Mouse (Mus musculus): ENCODE measurements at regions not wholly inside any gene's neighbourhood (a gene's known extent, or its start where the extent isn't known, plus 50 kb on each side); places are given as distances from the start of the nearest gene placed in this dataset.

DNA sequence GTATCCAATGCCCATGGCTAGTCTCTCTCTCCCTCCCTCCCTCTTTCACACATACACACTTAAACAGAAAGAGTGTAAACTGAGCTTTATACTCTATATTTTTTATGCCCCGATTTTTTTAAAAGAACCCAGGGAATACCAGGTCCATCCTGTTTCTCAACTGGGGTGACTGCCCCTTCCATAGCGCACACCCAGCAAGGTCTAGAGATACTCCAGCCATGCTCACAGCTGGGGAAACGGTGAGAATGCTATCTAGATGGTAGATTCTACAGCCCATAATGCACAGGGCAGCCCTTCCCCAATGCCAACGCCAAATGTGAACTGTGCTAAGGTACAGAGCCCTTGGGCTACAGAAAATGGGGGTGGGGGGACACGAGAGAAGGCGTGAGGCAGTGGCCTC is 51.2 kb upstream of the Tln2 start:
- intact Hi-C loops (cut with DNase I) = loop anchor here (1.0 kb wide), 1 partner anchor 21 kb away; no protein-coding TSS in a partner anchor
- DNase-seq = no peak

DNA sequence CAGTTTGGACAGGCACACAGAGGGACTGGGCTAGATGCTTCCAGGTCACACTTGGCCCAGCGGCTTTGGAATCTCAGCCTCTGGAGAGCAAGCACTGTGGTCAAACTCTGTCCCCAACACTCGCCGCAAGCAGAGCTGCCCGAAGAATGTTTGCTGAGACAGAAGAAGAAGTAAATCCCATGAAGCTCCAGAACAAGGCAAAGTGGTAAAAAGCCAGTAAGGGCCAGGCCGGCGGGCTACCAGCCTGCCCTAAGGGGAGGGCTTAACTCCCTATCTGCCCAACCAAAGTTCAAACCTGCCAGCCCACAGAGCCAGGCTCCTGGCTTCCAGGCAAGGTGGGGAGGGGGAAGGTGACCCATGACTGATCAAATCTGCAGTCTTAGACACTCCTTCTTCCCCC is 52.2 kb upstream of the Tln2 start:
- intact Hi-C loops (cut with DNase I) = loop anchor here (1.0 kb wide), 1 partner anchor 20 kb away; no protein-coding TSS in a partner anchor
- no peak for DNase-seq

DNA sequence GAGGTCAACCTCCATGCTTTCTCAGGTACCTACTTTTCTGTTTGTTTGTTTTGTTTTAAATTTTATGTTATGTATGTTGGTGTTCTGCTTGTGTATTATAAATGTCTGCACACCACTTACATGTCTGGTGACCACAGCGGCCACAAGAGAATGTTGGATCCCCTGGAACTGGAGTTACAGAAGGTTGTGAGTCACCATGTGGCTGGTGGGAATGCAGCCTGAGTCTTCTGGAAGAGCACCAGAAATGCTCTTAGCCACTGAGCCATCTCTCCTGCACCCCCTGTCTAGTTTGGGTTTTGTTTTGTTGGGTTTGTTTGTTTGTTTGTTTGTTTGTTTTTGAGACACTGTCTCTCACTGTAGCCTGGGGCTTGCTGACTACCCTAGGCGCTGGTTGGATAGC is 52.6 kb upstream of the Tln2 start:
- intact Hi-C loops (cut with DNase I) = no loop called here
- DNase-seq = no peak

DNA sequence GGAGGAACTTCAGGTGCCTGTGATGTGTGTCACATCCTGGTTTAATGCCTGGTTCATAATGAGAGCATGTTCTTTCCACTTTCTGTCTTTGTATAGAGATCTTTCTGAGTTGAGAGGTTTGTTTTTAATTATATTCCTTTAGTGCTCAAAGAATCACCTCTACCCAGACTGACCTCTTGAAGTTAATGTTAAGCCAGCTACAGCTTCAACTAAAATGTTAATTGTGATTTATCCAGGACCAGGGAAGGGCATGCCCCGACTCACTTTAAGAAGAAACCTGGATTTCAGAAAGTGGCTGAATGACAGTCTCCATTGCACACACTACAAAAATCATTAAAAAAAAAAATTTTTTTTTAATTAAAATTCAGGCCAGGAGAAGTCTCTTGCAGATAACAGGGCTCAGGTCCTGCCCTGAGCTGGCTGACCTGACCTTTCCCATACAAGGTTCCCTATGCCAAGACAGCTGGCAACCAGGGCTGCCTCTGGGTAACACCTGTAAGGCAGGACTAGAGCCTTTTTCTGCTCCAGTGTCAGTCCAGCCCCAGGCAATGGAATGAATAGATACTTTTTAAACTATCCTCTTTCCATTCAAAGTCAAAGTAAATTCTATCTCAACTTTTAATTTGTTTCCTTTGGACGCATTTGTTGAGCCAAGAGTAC is 54.7 kb upstream of the Tln2 start:
- intact Hi-C loops (cut with DNase I) = no loop called here
- no peak for DNase-seq

DNA sequence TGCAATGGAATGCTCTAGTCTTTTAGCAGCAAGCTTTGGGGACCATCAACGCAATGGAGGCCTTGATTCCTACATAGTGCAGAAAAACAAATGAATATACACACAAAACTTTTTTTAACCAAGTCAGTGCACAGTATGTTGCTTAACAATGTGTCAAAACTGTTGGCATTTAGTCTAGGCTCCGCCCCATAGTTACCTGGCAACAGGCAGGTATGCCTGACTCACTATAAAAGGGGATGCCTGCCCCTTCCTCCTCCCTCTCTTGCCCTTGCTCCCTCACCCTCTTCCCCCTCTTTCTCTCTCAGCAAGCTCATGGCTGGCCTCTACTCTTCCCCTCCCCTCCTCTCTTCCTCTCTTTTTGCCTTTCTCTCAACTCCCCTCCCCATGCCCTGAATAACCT is 56.7 kb upstream of the Tln2 start:
- intact Hi-C loops (cut with DNase I) = no loop called here
- DNase-seq = no peak

DNA sequence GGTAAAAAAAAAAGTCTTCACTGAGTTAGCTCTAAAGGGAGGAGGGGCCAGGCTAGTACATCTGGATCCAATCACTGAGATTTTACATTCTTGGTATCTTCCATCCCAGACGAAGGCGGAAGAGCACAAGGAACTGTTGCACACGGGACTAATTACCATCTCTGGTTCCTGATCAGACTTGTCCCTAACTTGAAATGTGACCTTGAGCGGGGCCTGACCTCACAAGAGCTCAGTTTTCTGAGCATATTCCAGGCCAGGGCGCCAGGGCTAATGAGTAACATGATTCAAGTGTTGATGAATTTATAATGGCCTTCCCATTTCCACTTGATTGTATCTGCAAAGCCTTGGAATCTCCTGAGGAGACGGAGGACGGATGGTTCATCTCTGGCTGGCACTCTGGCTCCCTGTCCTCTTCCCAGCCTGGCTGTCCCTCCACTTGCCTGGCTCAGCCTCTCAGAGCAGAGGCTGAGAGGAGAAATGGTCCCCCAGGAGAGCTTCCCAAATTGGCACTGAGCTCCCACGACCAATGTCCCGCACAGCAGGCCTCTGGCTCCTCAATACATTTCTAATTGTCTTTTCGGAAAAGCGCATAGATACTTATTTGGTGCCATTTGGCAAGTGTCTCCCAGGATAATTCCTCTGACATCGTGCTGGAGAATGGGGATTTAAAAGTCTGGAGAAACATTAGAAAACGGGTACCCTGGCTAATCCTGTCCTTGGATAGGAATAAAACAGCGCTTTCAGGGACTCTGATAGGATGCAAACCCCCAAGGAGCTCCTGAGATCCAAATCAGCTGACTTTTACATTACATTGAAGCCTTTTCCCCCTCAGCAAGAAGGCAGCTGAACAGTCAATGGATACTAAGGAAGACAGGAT is 58.1 kb upstream of the Tln2 start:
- intact Hi-C loops (cut with DNase I) = no loop called here
- no peak for DNase-seq

DNA sequence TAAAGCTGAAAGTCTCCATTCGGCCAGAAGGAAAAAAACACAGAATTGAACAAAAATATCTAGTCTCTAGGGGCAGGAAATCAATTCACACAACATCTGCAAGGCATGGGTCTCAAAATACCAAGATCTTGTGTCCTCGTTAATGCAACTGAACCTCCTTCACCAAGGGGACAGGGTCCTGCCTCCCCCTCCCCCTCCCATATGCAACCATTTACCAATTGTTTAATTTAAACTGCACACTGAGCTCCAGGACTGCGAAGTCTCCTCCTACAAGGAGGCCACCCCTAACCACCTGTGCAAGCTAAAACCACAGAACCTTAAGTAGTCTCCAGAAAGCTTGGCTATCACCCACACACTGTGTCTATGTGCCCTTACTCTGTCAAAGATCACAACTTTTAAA is 61.4 kb upstream of the Tln2 start:
- intact Hi-C loops (cut with DNase I) = no loop called here
- no peak for DNase-seq

DNA sequence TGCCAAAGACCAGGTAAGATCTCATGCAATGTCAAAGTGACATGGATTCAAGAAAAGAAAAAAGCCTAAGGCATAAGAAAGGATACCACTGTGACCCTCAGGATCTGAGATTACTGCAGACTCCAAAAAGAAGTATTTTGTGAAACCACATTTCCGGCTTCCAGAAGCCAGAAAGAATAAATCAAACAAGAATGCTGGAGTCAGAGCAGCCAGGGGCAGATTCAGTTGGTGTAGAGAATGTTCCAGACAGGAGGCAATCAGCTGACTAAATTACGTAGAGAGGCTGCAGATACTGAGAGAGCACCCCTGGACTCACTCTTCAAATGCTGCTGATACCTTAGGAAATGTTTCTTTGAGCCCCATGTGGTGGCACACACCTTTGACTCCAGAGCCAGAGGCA is 67.7 kb upstream of the Tln2 start:
- no peak for DNase-seq
- intact Hi-C loops (cut with DNase I) = no loop called here

DNA sequence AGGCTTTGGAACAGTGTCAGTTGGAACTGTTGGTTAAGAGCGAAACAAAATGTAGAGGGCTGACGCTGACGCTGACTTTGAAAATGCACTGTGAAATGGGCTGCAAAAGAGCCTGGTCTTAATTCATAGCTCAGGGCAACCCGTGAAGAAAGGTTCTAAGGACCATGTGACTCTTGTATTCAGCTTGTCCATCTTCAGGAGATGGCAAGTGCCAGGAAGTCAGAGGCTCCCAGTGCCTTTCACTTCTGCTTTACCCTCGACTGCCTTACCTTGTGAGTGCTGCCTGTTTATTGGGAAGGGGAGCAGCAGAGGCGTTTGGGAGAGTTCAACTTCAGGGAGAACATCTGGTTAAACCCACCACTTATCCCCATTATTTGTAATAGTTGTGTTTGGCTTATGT is 70.1 kb upstream of the Tln2 start:
- intact Hi-C loops (cut with DNase I) = loop anchor here (5.0 to 10.0 kb wide), 3 partner anchors 47 to 315 kb away; no protein-coding TSS in a partner anchor
- no peak for DNase-seq

DNA sequence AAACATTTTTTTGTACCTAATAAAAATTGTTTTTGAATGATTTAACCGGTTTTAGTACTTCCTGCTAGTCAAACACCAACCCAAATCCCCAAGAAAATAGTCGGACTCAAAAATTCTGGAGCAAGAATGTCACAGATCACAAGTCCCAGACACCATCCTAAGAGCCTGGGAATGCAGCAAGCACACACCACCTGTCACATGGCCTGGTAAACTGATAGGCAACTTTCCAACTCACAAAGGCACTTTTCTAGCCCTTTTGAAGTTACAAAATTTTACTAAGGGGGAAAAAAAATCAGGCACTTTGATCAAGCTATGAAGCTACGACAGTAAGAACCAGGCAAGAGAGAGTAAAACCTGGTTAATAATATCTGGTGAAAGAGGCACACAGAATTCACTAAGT is 70.7 kb upstream of the Tln2 start:
- intact Hi-C loops (cut with DNase I) = loop anchor here (5.0 to 10.0 kb wide), 3 partner anchors 48 to 315 kb away; no protein-coding TSS in a partner anchor
- DNase-seq = no peak

DNA sequence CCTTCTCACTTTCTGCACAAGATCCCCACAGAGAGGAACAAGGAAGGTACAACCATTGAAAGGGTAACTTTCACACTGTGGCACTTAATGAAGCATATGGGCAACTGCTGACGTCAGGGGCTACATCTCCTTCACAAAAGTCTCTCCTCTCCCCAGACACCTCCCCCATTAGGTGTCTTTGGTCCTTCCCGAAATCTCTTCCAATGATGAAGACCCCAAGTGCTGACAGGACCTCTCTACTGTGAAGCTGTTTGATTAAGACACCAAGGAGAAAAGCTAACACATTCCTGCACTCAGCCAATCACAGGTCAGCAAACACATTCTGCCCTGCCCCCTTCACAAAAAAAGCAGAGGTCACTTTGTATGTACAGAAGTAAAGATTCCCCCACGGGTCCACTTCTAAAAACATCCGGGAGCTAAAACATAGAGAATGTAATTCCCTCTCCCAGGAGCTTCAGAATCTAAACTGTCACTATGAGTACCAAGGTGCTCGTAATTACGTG is 72.3 kb upstream of the Tln2 start:
- no peak for DNase-seq
- intact Hi-C loops (cut with DNase I) = loop anchor here (1.0 to 10.0 kb wide), 4 partner anchors 20 to 317 kb away; no protein-coding TSS in a partner anchor

DNA sequence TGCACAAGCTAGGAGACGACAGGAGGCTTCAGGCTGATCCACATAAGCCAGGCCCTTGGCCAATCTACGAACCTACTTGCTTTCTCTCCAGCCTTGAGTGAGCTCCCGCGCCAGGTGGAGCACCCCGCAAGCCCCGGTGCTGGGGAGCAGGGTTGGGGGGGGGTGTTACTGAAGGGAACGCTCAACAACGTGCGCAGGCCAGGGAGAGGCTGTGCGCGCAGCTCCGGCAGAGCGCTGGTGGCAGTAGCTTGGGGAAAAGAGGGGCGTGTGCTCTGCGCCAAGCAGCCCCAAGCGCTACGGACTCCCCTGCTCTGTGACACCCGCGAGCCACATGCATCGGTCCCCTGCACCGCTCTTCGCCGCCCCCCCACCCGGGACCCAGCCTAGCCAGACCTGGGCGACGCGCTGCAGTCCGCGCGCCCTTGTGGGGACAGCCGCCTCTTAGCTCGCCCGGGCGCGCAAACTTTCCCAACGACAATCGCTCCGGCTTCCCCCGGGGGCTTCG is 73.1 kb upstream of the Tln2 start:
- peak in 1 of 2 experiments; percentile 26 for DNase-seq
- intact Hi-C loops (cut with DNase I) = loop anchor here (5.0 to 10.0 kb wide), 3 partner anchors 50 to 318 kb away; no protein-coding TSS in a partner anchor

DNA sequence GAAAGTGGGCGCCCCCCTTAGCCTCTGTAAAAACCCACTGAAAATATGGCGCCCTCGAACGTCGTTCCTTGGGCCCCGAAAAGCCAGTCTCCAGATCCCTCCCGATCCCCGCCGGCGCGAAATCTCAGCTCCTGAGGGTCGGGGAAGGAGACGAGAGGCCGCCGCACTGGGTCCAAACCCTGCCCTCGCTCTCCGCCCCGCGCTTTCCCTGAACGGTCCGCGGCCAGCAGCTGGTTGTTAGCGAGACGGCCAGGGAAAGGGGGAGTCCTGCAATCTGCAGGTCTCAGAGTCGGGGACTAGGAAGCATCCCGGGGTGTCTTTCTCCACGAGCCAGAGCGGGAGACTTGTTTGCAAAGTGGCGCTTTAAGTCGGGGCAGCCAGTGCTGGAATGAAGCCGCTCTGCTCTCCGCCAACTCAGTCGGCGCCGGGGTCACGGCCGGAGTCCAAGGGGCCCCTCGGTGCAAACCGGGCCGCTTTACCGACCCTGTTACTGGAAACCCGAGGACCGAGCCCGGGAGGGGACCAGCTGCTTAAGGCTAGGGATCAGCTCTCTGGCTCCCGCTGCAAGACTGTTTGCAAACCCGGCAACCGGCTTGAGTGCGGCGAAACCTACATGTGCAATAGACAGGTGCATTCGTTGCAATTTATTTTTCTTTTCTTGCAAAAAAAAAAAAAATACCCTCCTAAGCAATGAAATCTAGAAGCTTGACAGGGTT is 73.7 kb upstream of the Tln2 start:
- DNase-seq = peak; percentile 19 to 54

DNA sequence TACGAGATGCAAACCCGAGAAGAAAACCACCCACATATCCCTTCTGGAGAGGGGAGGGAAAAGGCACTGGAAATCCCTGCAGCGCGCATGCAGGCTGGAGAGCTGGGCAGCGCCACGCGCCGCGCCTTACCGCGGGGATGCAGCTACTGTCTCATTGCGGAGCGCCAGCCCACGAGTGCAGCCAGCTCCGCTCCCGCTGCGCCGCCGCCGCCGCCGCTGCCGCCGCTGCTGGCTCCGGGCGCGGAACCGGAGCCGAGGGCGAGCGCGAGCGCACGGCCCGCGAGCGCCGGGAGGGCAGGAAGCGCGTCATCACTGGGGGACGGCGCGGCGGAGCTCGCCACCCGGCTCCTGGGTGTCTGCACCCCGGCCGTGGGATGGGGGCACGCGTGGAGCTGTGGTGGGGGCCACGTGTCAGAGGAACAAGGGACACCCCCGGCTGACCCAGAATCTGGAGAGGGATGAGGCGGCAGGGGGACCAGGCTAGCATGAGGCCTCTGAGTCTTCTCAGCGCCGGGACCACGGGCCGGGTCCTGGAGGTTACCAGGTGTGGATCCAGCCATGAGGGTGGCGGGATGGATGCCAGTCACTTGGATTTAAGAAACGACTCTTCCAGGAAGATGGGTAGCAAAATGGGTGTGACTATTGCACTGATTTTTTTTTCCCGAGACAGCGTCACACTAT is 74.4 kb upstream of the Tln2 start:
- intact Hi-C loops (cut with DNase I) = loop anchor here (5.0 to 10.0 kb wide), 3 partner anchors 52 to 319 kb away; no protein-coding TSS in a partner anchor

More for the DNA sequence above, 73.7 kb upstream of the Tln2 start:
- intact Hi-C loops (cut with DNase I) = loop anchor here (5.0 to 10.0 kb wide), 3 partner anchors 51 to 318 kb away; no protein-coding TSS in a partner anchor

DNA sequence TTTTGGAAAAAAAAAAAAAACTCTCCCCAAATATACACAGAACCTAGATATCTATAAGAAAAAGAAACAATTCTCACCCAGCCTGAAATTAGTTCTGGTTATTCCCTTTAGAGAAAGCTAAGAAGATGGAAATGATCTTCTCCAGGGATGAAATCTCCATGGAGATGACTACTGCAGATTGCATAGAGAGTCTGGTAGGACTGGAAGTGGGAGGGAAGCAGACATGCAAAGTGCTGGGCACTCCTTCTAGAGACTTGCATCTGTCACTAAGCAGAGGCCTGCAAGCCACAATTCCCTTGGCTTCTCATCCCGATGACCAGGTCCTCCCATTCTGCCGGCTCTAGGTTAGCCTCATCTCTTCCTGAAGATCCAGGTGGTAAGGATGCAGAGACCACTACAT is 87.3 kb upstream of the Tln2 start:
- intact Hi-C loops (cut with DNase I) = no loop called here

More for the DNA sequence above, 74.4 kb upstream of the Tln2 start:
- peak; percentile 55 to 63 for DNase-seq

DNA sequence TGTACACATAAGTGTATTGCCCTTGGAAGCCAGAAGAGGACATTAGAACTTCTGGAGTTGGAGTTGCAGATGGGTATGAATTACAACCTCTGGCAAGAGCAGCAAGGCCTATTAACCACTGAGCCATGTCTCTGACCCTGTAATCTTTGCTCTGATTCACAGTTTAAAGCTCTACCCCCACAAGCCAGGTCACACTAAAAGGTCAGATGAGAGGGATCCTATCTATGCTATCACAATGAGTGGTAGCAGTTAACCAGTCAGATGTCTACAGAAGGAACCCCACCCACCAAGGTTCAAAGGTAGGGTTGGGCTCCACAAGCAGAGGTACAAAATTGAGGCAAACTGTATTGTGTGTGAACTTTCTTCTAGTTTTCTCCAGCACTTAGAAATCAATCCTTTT is 94.5 kb upstream of the C2cd4b start:
- intact Hi-C loops (cut with DNase I) = no loop called here
- no peak for DNase-seq

More for the DNA sequence above, 87.3 kb upstream of the Tln2 start:
- DNase-seq = no peak

DNA sequence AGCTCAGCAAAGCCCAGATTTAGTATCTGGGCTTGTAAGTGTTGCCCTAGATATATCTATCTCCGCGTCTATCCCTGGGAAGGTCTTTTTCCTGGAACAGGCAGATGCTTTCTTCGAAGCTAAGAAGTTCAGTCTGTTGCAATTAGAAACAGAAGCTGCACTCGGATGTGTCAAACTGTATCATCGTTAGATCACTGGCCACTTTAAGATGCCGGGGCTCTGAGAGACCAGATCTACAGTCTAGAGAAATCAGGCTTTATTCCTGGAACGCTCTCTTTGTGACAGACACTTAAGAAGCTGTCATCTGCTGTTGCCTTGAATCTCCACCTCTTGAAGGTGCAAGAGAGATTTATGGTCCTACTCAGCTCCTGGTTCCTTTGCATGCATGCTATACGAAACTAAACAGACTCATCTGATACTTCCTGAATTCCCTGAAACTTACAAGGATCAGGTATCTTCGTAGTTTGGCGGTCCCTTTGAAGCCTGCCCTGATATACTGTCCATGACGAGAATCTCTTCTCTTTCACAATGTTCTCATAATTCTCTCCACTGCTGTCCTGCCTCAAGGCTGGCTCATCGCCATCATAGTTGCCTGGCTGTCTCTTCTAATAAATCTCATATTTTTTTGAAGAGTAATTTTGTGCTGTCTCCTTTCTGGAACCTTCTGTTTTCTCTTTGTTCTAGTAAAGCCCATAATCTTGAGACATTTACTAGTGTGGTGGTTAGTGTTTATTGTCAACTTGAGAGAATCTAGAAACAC is 88.8 kb upstream of the C2cd4b start:
- intact Hi-C loops (cut with DNase I) = no loop called here
- DNase-seq = no peak

DNA sequence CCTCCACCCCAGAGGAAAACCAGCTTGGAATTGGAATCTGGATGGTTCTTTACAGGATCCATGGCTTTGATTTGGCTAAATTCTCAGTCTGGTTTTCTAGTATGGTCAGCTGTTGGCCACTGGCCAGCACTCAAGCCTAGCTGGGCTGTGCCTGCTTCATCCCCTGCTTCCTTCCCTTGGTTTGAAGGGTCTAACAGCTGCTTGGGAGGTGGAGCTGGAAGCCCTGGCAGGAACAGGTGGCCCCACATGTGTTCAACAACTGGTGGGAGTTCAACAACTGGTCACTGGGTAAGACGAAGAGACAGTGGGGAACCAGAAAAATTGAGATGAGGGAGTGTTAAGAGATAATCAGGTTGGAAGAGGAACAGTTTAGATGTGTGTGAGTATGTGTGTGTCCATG is 82.3 kb upstream of the C2cd4b start:
- intact Hi-C loops (cut with DNase I) = no loop called here
- no peak for DNase-seq

DNA sequence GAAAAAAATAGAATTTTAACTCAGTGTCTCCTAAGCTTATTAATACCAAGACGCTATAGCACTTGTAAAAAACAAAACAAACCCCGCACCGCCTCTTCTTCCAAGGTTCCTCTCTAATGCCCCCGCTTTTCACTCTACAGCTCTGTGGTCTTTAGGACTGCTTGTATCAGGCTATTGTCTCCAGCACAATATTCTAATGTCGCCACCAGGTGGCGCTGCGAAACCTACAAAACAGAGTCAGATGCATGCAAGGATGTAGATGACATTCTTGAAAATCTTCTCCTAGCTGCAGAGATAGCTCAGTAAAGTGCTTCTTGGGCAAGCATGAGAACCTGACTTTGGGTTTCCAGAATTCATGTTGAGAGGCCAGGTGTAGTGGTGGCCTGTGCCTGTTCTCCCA is 75.9 kb upstream of the C2cd4b start:
- peak; percentile 36 to 43 for DNase-seq
- intact Hi-C loops (cut with DNase I) = no loop called here

All from gastrocnemius, postnatal 36 days (tissue).